Mouse (Mus musculus): ENCODE data around the gene Tmod4. TPM values are rescaled to one million over a fixed set of nuclear protein-coding genes. Genes with fewer than 3 reads are reported as not detected.
"Not testable (repeated sequence)": the region's sequence is repeated elsewhere in the genome, so short reads cannot be mapped to it uniquely, and the experiment has no call there.

The Tmod4 gene
- total and polyA plus RNA-seq, 3 experiments: 0.47 to 0.81 TPM; not detected in 1

GRCm38 (mm10) chr3:95132389-95132788, 8.1 kb downstream of the Tmod4 start:
- peaks cover 14% of the 10 kb centered on the region for H3K79me2 ChIP-seq (replicated peaks; ENCODE audit: control insufficient read depth, extremely low read depth, insufficient read depth, poor library complexity, severe bottlenecking)
- DNase-seq (ENCODE audit: extremely low read depth); H3K4me2 ChIP-seq (ENCODE audit: insufficient read depth, low read depth, poor library complexity, severe bottlenecking); H3K27me3 ChIP-seq (replicated peaks); H3K9ac ChIP-seq (ENCODE audit: insufficient read depth, low read depth); dilution Hi-C loops (cut with MboI; ENCODE audit: extremely low pct_ligation_motif_present, extremely low pct_unique_long_range_greater_than_20kb, low sequenced_read_pairs); H3K9me3 ChIP-seq (replicated peaks; ENCODE audit: low read length); H3K4me3 ChIP-seq (replicated peaks in 1 of 3; ENCODE audit: low read depth in 2 of 3, low read length in 2 of 3, poor library complexity in 1 of 3); H3K27ac ChIP-seq (ENCODE audit: insufficient read depth, low read depth): not testable (repeated sequence)
- peaks cover 8 to 19% of the 10 kb centered on the region in 2 experiments for H3K4me1 ChIP-seq (ENCODE audit: control insufficient read depth in 1 of 2, insufficient read depth in 2 of 2)
- in situ Hi-C loops (cut with MboI; ENCODE audit: low pct_ligation_motif_present, low pct_unique_long_range_greater_than_20kb, low sequenced_read_pairs): loop anchor here (5.0 kb wide), 1 partner anchor 135 kb away; no protein-coding TSS in a partner anchor
- peak in 1 of 2 experiments; percentile 13; a peak in 1 of 4 replicates for TF ChIP-seq CTCF (conservative IDR thresholded peaks at IDR 0.05 in 1 of 2, IDR thresholded peaks at IDR 0.05 in 1 of 2; ENCODE audit: low read depth in 2 of 2, low read length in 2 of 2)
- H3K36me3 ChIP-seq (replicated peaks in 1 of 2; ENCODE audit: control insufficient read depth in 1 of 2, insufficient read depth in 1 of 2, low read length in 1 of 2): peaks cover 18 to 50% of the 10 kb centered on the region in 2 experiments

- DNase-seq (ENCODE audit: extremely low read depth): no peak
- peaks cover 8 to 24% of the 10 kb centered on the region in 2 experiments for H3K4me1 ChIP-seq (ENCODE audit: control insufficient read depth in 1 of 2, insufficient read depth in 2 of 2)
- H3K27ac ChIP-seq (ENCODE audit: insufficient read depth, low read depth): peak overlapping the region; percentile 26; the same call in 1 of the 2 replicates
- peak overlapping the region; percentile 74 to 92 (median 81) for H3K4me3 ChIP-seq (replicated peaks in 1 of 3; ENCODE audit: low read depth in 2 of 3, low read length in 2 of 3, poor library complexity in 1 of 3)
- H3K36me3 ChIP-seq (replicated peaks in 1 of 2; ENCODE audit: control insufficient read depth in 1 of 2, insufficient read depth in 1 of 2, low read length in 1 of 2): peaks cover 23 to 47% of the 10 kb centered on the region in 2 experiments
- H3K4me2 ChIP-seq (ENCODE audit: insufficient read depth, low read depth, poor library complexity, severe bottlenecking): peak overlapping the region; percentile 67
- peaks cover 14% of the 10 kb centered on the region for H3K79me2 ChIP-seq (replicated peaks; ENCODE audit: control insufficient read depth, extremely low read depth, insufficient read depth, poor library complexity, severe bottlenecking)
- no peaks in the 10 kb centered on the region for H3K27me3 ChIP-seq (replicated peaks)
- in situ Hi-C loops (cut with MboI; ENCODE audit: low pct_ligation_motif_present, low pct_unique_long_range_greater_than_20kb, low sequenced_read_pairs): loop anchor here (5.0 kb wide), 1 partner anchor 134 kb away; no protein-coding TSS in a partner anchor
- dilution Hi-C loops (cut with MboI; ENCODE audit: extremely low pct_ligation_motif_present, extremely low pct_unique_long_range_greater_than_20kb, low sequenced_read_pairs): no loop called here
- peaks cover 3% of the 10 kb centered on the region for H3K9me3 ChIP-seq (replicated peaks; ENCODE audit: low read length)
- H3K9ac ChIP-seq (ENCODE audit: insufficient read depth, low read depth): peak overlapping the region; percentile 84
- TF ChIP-seq USF1 (IDR thresholded peaks at IDR 0.05; ENCODE audit: low read depth, low read length) (no peak), MXI1 (IDR thresholded peaks at IDR 0.05; ENCODE audit: low read depth, low read length) (peak; percentile 6; the same call in 1 of the 2 replicates)
Measured at GRCm38 (mm10) chr3:95133176-95133575, 8.9 kb downstream of the Tmod4 start.

- H3K4me2 ChIP-seq (ENCODE audit: insufficient read depth, low read depth, poor library complexity, severe bottlenecking): peak within 1 kb of the TSS; percentile 97
- in situ Hi-C loops (cut with MboI; ENCODE audit: low pct_ligation_motif_present, low pct_unique_long_range_greater_than_20kb, low sequenced_read_pairs) (loop anchor here (5.0 kb wide), 1 partner anchor 134 kb away; no protein-coding TSS in a partner anchor), dilution Hi-C loops (cut with MboI; ENCODE audit: extremely low pct_ligation_motif_present, extremely low pct_unique_long_range_greater_than_20kb, low sequenced_read_pairs) (no loop called here)
- peak within 1 kb of the TSS; percentile 84 for H3K9ac ChIP-seq (ENCODE audit: insufficient read depth, low read depth)
- peak within 1 kb of the TSS; percentile 26 for H3K27ac ChIP-seq (ENCODE audit: insufficient read depth, low read depth)
- H3K4me1 ChIP-seq (ENCODE audit: control insufficient read depth in 1 of 2, insufficient read depth in 2 of 2): peaks cover 8 to 24% of the 10 kb centered on the region in 2 experiments
- H3K9me3 ChIP-seq (replicated peaks; ENCODE audit: low read length): peaks cover 3% of the 10 kb centered on the region
- DNase-seq (ENCODE audit: extremely low read depth): peak; percentile 95
- H3K27me3 ChIP-seq (replicated peaks): no peaks in the 10 kb centered on the region
- peak within 1 kb of the TSS; percentile 74 to 92 (median 81) for H3K4me3 ChIP-seq (replicated peaks in 1 of 3; ENCODE audit: low read depth in 2 of 3, low read length in 2 of 3, poor library complexity in 1 of 3)
- H3K36me3 ChIP-seq (replicated peaks in 1 of 2; ENCODE audit: control insufficient read depth in 1 of 2, insufficient read depth in 1 of 2, low read length in 1 of 2): peaks cover 19 to 43% of the 10 kb centered on the region in 2 experiments
- TF ChIP-seq ZKSCAN1 (IDR thresholded peaks at IDR 0.05; ENCODE audit: borderline replicate concordance, low read depth, low read length): no peak
- peak; percentile 61 for TF ChIP-seq TCF12 (IDR thresholded peaks at IDR 0.05; ENCODE audit: low read depth, low read length)
- TF ChIP-seq NRF1 (IDR thresholded peaks at IDR 0.05; ENCODE audit: low read depth, low read length): peak; percentile 74
- TF ChIP-seq HCFC1 (IDR thresholded peaks at IDR 0.05; ENCODE audit: low read depth, low read length): peak; percentile 83
- TF ChIP-seq CTCF (conservative IDR thresholded peaks at IDR 0.05 in 1 of 2, IDR thresholded peaks at IDR 0.05 in 1 of 2; ENCODE audit: low read depth in 2 of 2, low read length in 2 of 2): peak in 1 of 2 experiments; percentile 52; a peak in 2 of 4 replicates
- TF ChIP-seq NELFE (IDR thresholded peaks at IDR 0.05; ENCODE audit: low read depth, low read length): peak; percentile 65; the same call in 1 of the 2 replicates
- TF ChIP-seq TBP (conservative IDR thresholded peaks at IDR 0.05; ENCODE audit: low read depth, low read length): 0 out of 2 replicates have a peak, but pooled peaks have one; percentile 56
- TF ChIP-seq KAT2A (IDR thresholded peaks at IDR 0.05; ENCODE audit: insufficient replicate concordance, low read length): peak; percentile 81; the same call in 1 of the 2 replicates
- TF ChIP-seq SIN3A (IDR thresholded peaks at IDR 0.05; ENCODE audit: low read length): peak; percentile 66
- TF ChIP-seq GABPA (IDR thresholded peaks at IDR 0.05; ENCODE audit: insufficient replicate concordance, low read depth, low read length): no peak
- 0 out of 2 replicates have a peak, but pooled peaks have one; percentile 7 for TF ChIP-seq MXI1 (IDR thresholded peaks at IDR 0.05; ENCODE audit: low read depth, low read length)
- TF ChIP-seq ELF1 (IDR thresholded peaks at IDR 0.05; ENCODE audit: low read depth, low read length): peak; percentile 95
- TF ChIP-seq JUND (conservative IDR thresholded peaks at IDR 0.05; ENCODE audit: low read depth, low read length): no peak
- peak; percentile 67 for TF ChIP-seq POLR2A (IDR thresholded peaks at IDR 0.05; ENCODE audit: low read depth, low read length)
- H3K79me2 ChIP-seq (replicated peaks; ENCODE audit: control insufficient read depth, extremely low read depth, insufficient read depth, poor library complexity, severe bottlenecking): peaks cover 14% of the 10 kb centered on the region
Measured at GRCm38 (mm10) chr3:95133680-95134101, 9.4 kb downstream of the Tmod4 start, which contains the start of the genes Scnm1 and Lysmd1. Gene Scnm1, minus strand, starts transcription at chr3:95134011. Gene Lysmd1, plus strand, starts transcription at chr3:95134088.

- DNase-seq (ENCODE audit: extremely low read depth); H3K27ac ChIP-seq (ENCODE audit: insufficient read depth, low read depth); dilution Hi-C loops (cut with MboI; ENCODE audit: extremely low pct_ligation_motif_present, extremely low pct_unique_long_range_greater_than_20kb, low sequenced_read_pairs); H3K9ac ChIP-seq (ENCODE audit: insufficient read depth, low read depth); H3K27me3 ChIP-seq (replicated peaks); H3K4me2 ChIP-seq (ENCODE audit: insufficient read depth, low read depth, poor library complexity, severe bottlenecking); H3K4me3 ChIP-seq (replicated peaks in 1 of 3; ENCODE audit: low read depth in 2 of 3, low read length in 2 of 3, poor library complexity in 1 of 3); H3K9me3 ChIP-seq (replicated peaks; ENCODE audit: low read length): not testable (repeated sequence)
- in situ Hi-C loops (cut with MboI; ENCODE audit: low pct_ligation_motif_present, low pct_unique_long_range_greater_than_20kb, low sequenced_read_pairs): loop anchor here (5.0 kb wide), 1 partner anchor 133 kb away; no protein-coding TSS in a partner anchor
- Histone ChIP-seq H3K36me3 (replicated peaks in 1 of 2; ENCODE audit: control insufficient read depth in 1 of 2, insufficient read depth in 1 of 2, low read length in 1 of 2) (peaks cover 16 to 38% of the 10 kb centered on the region in 2 experiments), H3K4me1 (ENCODE audit: control insufficient read depth in 1 of 2, insufficient read depth in 2 of 2) (peaks cover 8 to 24% of the 10 kb centered on the region in 2 experiments), H3K79me2 (replicated peaks; ENCODE audit: control insufficient read depth, extremely low read depth, insufficient read depth, poor library complexity, severe bottlenecking) (peaks cover 14% of the 10 kb centered on the region)
Measured at GRCm38 (mm10) chr3:95134133-95134532, 9.9 kb downstream of the Tmod4 start.
